Mouse (Mus musculus): Measurements from ENCODE around the gene Fubp1. TPM values are rescaled to one million over a fixed set of nuclear protein-coding genes. Genes with fewer than 3 reads are reported as not detected.
"Not testable (repeated sequence)": the region's sequence is repeated elsewhere in the genome, so short reads cannot be mapped to it uniquely, and the experiment has no call there.

Gene Fubp1
- total RNA-seq, 2 experiments from 2014 or later, result 136 to 139 TPM

- no peak for DNase-seq (ENCODE audit: low spot score in 2 of 2)
Observed at GRCm38 (mm10) chr3:152192238-152192931, 17.8 kb upstream of the Fubp1 start.

- no peak for DNase-seq (ENCODE audit: low spot score in 2 of 2)
Observed at GRCm38 (mm10) chr3:152193177-152193576, 17.0 kb upstream of the Fubp1 start.

GRCm38 (mm10) chr3:152193635-152194097 is 16.6 kb upstream of the Fubp1 start:
- DNase-seq (ENCODE audit: low spot score in 2 of 2), result peak; percentile 74 to 81

- DNase-seq (ENCODE audit: low spot score in 2 of 2), result not testable (repeated sequence)
Observed at GRCm38 (mm10) chr3:152197246-152197645, 13.0 kb upstream of the Fubp1 start.

- no peak for DNase-seq (ENCODE audit: low spot score in 2 of 2)
Observed at GRCm38 (mm10) chr3:152199125-152199524, 11.1 kb upstream of the Fubp1 start.

GRCm38 (mm10) chr3:152201181-152201580 is 9.0 kb upstream of the Fubp1 start:
- DNase-seq (ENCODE audit: low spot score in 2 of 2), result no peak

- no peak for DNase-seq (ENCODE audit: low spot score in 2 of 2)
Observed at GRCm38 (mm10) chr3:152201651-152202050, 8.6 kb upstream of the Fubp1 start.

GRCm38 (mm10) chr3:152202942-152203341 is 7.3 kb upstream of the Fubp1 start:
- DNase-seq (ENCODE audit: low spot score in 2 of 2), result no peak

- DNase-seq (ENCODE audit: low spot score in 2 of 2), result no peak
Observed at GRCm38 (mm10) chr3:152203411-152203810, 6.8 kb upstream of the Fubp1 start.

GRCm38 (mm10) chr3:152203996-152204395 is 6.2 kb upstream of the Fubp1 start:
- DNase-seq (ENCODE audit: low spot score in 2 of 2), result no peak

- DNase-seq (ENCODE audit: low spot score in 2 of 2), result no peak
Observed at GRCm38 (mm10) chr3:152204577-152204976, 5.6 kb upstream of the Fubp1 start.

- DNase-seq (ENCODE audit: low spot score in 2 of 2), result no peak
Observed at GRCm38 (mm10) chr3:152207156-152207555, 3.1 kb upstream of the Fubp1 start.

- DNase-seq (ENCODE audit: low spot score in 2 of 2), result no peak
Observed at GRCm38 (mm10) chr3:152208096-152208885, 1.9 kb upstream of the Fubp1 start.

- DNase-seq (ENCODE audit: low spot score in 2 of 2), result peak in 1 of 2 experiments; percentile 22
Observed at GRCm38 (mm10) chr3:152209177-152209966, 850 bp upstream of the Fubp1 start.

GRCm38 (mm10) chr3:152210728-152211391 is 638 bp downstream of the Fubp1 start:
- peak; percentile 75 to 80 for DNase-seq (ENCODE audit: low spot score in 2 of 2)

GRCm38 (mm10) chr3:152211731-152212279 is 1.6 kb downstream of the Fubp1 start:
- DNase-seq (ENCODE audit: low spot score in 2 of 2), result no peak

- DNase-seq (ENCODE audit: low spot score in 2 of 2), result no peak
Observed at GRCm38 (mm10) chr3:152213416-152213815, 3.2 kb downstream of the Fubp1 start.

- DNase-seq (ENCODE audit: low spot score in 2 of 2), result no peak
Observed at GRCm38 (mm10) chr3:152224918-152225317, 14.7 kb downstream of the Fubp1 start.

GRCm38 (mm10) chr3:152225906-152226305 is 15.7 kb downstream of the Fubp1 start:
- DNase-seq (ENCODE audit: low spot score in 2 of 2), result no peak

- DNase-seq (ENCODE audit: low spot score in 2 of 2), result no peak
Observed at GRCm38 (mm10) chr3:152228843-152229242, 18.6 kb downstream of the Fubp1 start.

GRCm38 (mm10) chr3:152229271-152229670 is 19.0 kb downstream of the Fubp1 start:
- DNase-seq (ENCODE audit: low spot score in 2 of 2), result no peak

All from layer of hippocampus, postnatal 10 days (tissue).